Mouse (Mus musculus) urinary bladder, postnatal 14 days (tissue): ENCODE measurements around the gene Nepn.
"Not testable (repeated sequence)": the region's sequence is repeated elsewhere in the genome, so short reads cannot be mapped to it uniquely, and the experiment has no call there.

Experiments used
- DNase-seq: peaks from one replicate; pipeline ENCODE4 v3.0.0; 2021; ENCODE audit warnings: low spot score

Gene Nepn

GRCm38 (mm10) chr10:52388922-52389430, at the start of gene Nepn:
Nepn (plus strand) TSS chr10:52388972.
- no peak for DNase-seq

- DNase-seq = not testable (repeated sequence)
Measured at GRCm38 (mm10) chr10:52343324-52343723, 45.4 kb upstream of the Nepn start.

- DNase-seq = no peak
Measured at GRCm38 (mm10) chr10:52353184-52353583, 35.6 kb upstream of the Nepn start.

GRCm38 (mm10) chr10:52358467-52358866, 30.3 kb upstream of the Nepn start, which contains the start of gene Gm26741:
Gm26741 (plus strand) TSS chr10:52358767.
- DNase-seq = no peak

- no peak for DNase-seq
Measured at GRCm38 (mm10) chr10:52360241-52360735, 28.5 kb upstream of the Nepn start.

- DNase-seq = no peak
Measured at GRCm38 (mm10) chr10:52360862-52361609, 27.7 kb upstream of the Nepn start.

- DNase-seq = no peak
Measured at GRCm38 (mm10) chr10:52368376-52368775, 20.4 kb upstream of the Nepn start.

- no peak for DNase-seq
Measured at GRCm38 (mm10) chr10:52373834-52374233, 14.9 kb upstream of the Nepn start.

GRCm38 (mm10) chr10:52374651-52375050, 14.1 kb upstream of the Nepn start:
- no peak for DNase-seq

GRCm38 (mm10) chr10:52376422-52376821, 12.3 kb upstream of the Nepn start:
- DNase-seq = no peak

GRCm38 (mm10) chr10:52377813-52378212, 11.0 kb upstream of the Nepn start:
- DNase-seq = no peak

GRCm38 (mm10) chr10:52381321-52381801, 7.4 kb upstream of the Nepn start:
- DNase-seq = no peak

- peak; percentile 98 for DNase-seq
Measured at GRCm38 (mm10) chr10:52381845-52382591, 6.8 kb upstream of the Nepn start, which contains the start of gene Gopc. Gopc (minus strand) TSS chr10:52382124.

GRCm38 (mm10) chr10:52383022-52383421, 5.8 kb upstream of the Nepn start:
- no peak for DNase-seq

- no peak for DNase-seq
Measured at GRCm38 (mm10) chr10:52383522-52383921, 5.2 kb upstream of the Nepn start.

- peak; percentile 50 for DNase-seq
Measured at GRCm38 (mm10) chr10:52384823-52385610, 3.8 kb upstream of the Nepn start.

- no peak for DNase-seq
Measured at GRCm38 (mm10) chr10:52387192-52387591, 1.6 kb upstream of the Nepn start.

- no peak for DNase-seq
Measured at GRCm38 (mm10) chr10:52389438-52389837, 666 bp downstream of the Nepn start.

- DNase-seq = no peak
Measured at GRCm38 (mm10) chr10:52391208-52391607, 2.4 kb downstream of the Nepn start.

GRCm38 (mm10) chr10:52396647-52397046, 7.9 kb downstream of the Nepn start:
- no peak for DNase-seq

- no peak for DNase-seq
Measured at GRCm38 (mm10) chr10:52398715-52399114, 9.9 kb downstream of the Nepn start.

GRCm38 (mm10) chr10:52399722-52400121, 10.9 kb downstream of the Nepn start:
- DNase-seq = no peak
